Mouse (Mus musculus): ENCODE measurements around the gene Nipsnap2.

DNA sequence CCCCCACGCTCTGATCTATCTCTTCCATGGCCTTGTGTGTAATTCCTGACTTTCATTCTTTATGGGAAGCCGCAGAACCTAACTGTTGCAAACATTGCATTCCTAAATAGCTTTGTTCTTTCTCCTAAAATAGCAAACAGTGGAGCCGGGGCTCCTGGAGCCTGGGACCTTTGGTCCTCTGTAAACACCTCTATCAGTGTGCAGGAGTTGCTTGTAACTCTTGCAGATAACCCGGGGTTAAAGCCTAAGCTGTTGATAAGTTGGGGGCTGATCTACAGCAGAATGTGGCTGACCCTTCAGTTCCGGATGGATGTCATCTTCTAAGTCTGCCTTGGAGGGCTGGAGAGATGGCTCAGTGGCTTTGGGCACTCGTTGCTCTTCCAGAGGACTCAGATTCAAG, 19.2 kb downstream of the Nipsnap2 start:
- TF ChIP-seq CTCF (IDR thresholded peaks at IDR 0.05; ENCODE audit: low read depth) (no peak), EP300 (optimal IDR thresholded peaks at IDR 0.05) (no peak)

All from stomach, postnatal 0 days (tissue).